Mouse (Mus musculus) MEL (cell line): ENCODE data around the gene Ubr1. TPM values are rescaled to one million over a fixed set of nuclear protein-coding genes. Genes with fewer than 3 reads are reported as not detected.

ENCODE experiments used
- DNase-seq: peaks from one replicate; pipeline ENCODE4 v3.0.0; 2011; ENCODE audit warnings: low read depth, low spot score
- H3K27ac ChIP-seq: 2 replicates; pipeline ENCODE4 v1.5.1; 2012; ENCODE audit warnings: low read depth, mild to moderate bottlenecking, control low read depth, low read length, moderate library complexity; ENCODE audit not compliant: control insufficient read depth
- H3K27me3 ChIP-seq, 2 experiments: fragments of 150-350 bp in 1 of 2; sonication (generic) in 1 of 2; 2 replicates each; pipeline ENCODE4 v1.6.1; 2012; ENCODE audit warnings: low read length in 2 of 2, mild to moderate bottlenecking in 2 of 2, improper control_type of control experiment in 1 of 2, moderate library complexity in 1 of 2; ENCODE audit not compliant: insufficient read depth in 2 of 2, control insufficient read depth in 1 of 2
- H3K36me3 ChIP-seq, 2 experiments: 2 replicates each; pipeline ENCODE4 v1.6.1; 2012 to 2014; ENCODE audit warnings: low read length in 2 of 2, improper control_type of control experiment in 1 of 2, inconsistent platforms in 1 of 2, mild to moderate bottlenecking in 1 of 2; ENCODE audit not compliant: insufficient read depth in 2 of 2, control insufficient read depth in 1 of 2
- H3K4me1 ChIP-seq, 2 experiments: fragments of 150-350 bp in 1 of 2; sonication (generic) in 1 of 2; 2 replicates each; pipeline ENCODE4 v1.6.1; 2012; ENCODE audit warnings: low read length in 2 of 2, improper control_type of control experiment in 1 of 2, mild to moderate bottlenecking in 1 of 2; ENCODE audit not compliant: insufficient read depth in 2 of 2, control insufficient read depth in 1 of 2
- H3K4me3 ChIP-seq, 2 experiments: fragments of 150-350 bp in 1 of 2; sonication (generic) in 1 of 2; 2 replicates each; pipeline ENCODE4 v1.5.1; 2012; ENCODE audit warnings: low read depth in 2 of 2, low read length in 2 of 2, mild to moderate bottlenecking in 2 of 2, moderate library complexity in 2 of 2, control low read depth in 1 of 2, improper control_type of control experiment in 1 of 2; ENCODE audit not compliant: control insufficient read depth in 1 of 2, insufficient read depth in 1 of 2
- H3K79me2 ChIP-seq: 2 replicates; pipeline ENCODE4 v1.6.1; 2012; ENCODE audit warnings: mild to moderate bottlenecking, low read length, moderate library complexity; ENCODE audit not compliant: control insufficient read depth, poor library complexity, insufficient read depth
- H3K9ac ChIP-seq: 2 replicates; pipeline ENCODE4 v1.6.1; 2012; ENCODE audit warnings: low read depth, mild to moderate bottlenecking, control low read depth, low read length, moderate library complexity; ENCODE audit not compliant: control insufficient read depth, poor library complexity, severe bottlenecking
- H3K9me3 ChIP-seq: fragments of 150-350 bp; sonication (generic); replicated peaks from 2 replicates; pipeline ENCODE4 v1.6.1; 2012; ENCODE audit warnings: mild to moderate bottlenecking, low read length, improper control_type of control experiment, moderate library complexity; ENCODE audit not compliant: insufficient read depth
- BHLHE40 ChIP-seq: IDR thresholded peaks from 2 replicates; pipeline ENCODE4 v1.6.1; 2012; ENCODE audit warnings: low read depth, mild to moderate bottlenecking, inconsistent platforms, low read length, improper control_type of control experiment, borderline replicate concordance
- CTCF ChIP-seq, 3 experiments: IDR thresholded peaks in 2 of 3; conservative IDR thresholded peaks in 1 of 3; 2 replicates each; pipeline ENCODE4 v1.5.1; 2011 to 2012; ENCODE audit warnings: low read length in 3 of 3, low read depth in 2 of 3, mild to moderate bottlenecking in 2 of 3, improper control_type of control experiment in 1 of 3, inconsistent platforms in 1 of 3, mixed read lengths in 1 of 3, moderate library complexity in 1 of 3; ENCODE audit not compliant: control insufficient read depth in 1 of 3, insufficient read depth in 1 of 3, poor library complexity in 1 of 3, severe bottlenecking in 1 of 3
- E2F4 ChIP-seq: IDR thresholded peaks from 2 replicates; pipeline ENCODE4 v1.6.1; 2011; ENCODE audit warnings: low read depth, low read length, improper control_type of control experiment, borderline replicate concordance
- EP300 ChIP-seq, 2 experiments: IDR thresholded peaks; 2 replicates each; pipeline ENCODE4 v1.6.1; 2011; ENCODE audit warnings: improper control_type of control experiment in 2 of 2, low read length in 2 of 2, low read depth in 1 of 2, mild to moderate bottlenecking in 1 of 2
- ETS1 ChIP-seq: IDR thresholded peaks from 2 replicates; pipeline ENCODE4 v1.6.1; 2012; ENCODE audit warnings: low read depth, mild to moderate bottlenecking, inconsistent platforms, low read length, improper control_type of control experiment, moderate library complexity
- GATA1 ChIP-seq: IDR thresholded peaks from 2 replicates; pipeline ENCODE4 v1.6.1; 2011; ENCODE audit warnings: low read depth, low read length, improper control_type of control experiment
- HCFC1 ChIP-seq: IDR thresholded peaks from 2 replicates; pipeline ENCODE4 v1.6.1; 2012; ENCODE audit warnings: low read depth, mild to moderate bottlenecking, inconsistent platforms, low read length, improper control_type of control experiment, moderate library complexity
- MAFK ChIP-seq: IDR thresholded peaks from 2 replicates; pipeline ENCODE4 v1.6.1; 2011; ENCODE audit warnings: low read depth, mild to moderate bottlenecking, low read length, improper control_type of control experiment, borderline replicate concordance
- MXI1 ChIP-seq: IDR thresholded peaks from 2 replicates; pipeline ENCODE4 v1.6.1; 2011; ENCODE audit warnings: mild to moderate bottlenecking, low read depth, low read length, improper control_type of control experiment
- NELFE ChIP-seq: IDR thresholded peaks from 2 replicates; pipeline ENCODE4 v1.6.1; 2011; ENCODE audit warnings: low read depth, low read length, improper control_type of control experiment
- POLR2AphosphoS5 ChIP-seq: IDR thresholded peaks from 2 replicates; pipeline ENCODE4 v1.6.1; 2012; ENCODE audit warnings: low read depth, borderline replicate concordance, mild to moderate bottlenecking, inconsistent platforms, low read length, moderate library complexity, mixed read lengths
- RCOR1 ChIP-seq: IDR thresholded peaks from 2 replicates; pipeline ENCODE4 v1.6.1; 2012; ENCODE audit warnings: low read depth, mild to moderate bottlenecking, inconsistent platforms, low read length, improper control_type of control experiment
- SIN3A ChIP-seq: IDR thresholded peaks from 2 replicates; pipeline ENCODE4 v1.6.1; 2012; ENCODE audit warnings: low read length, improper control_type of control experiment, inconsistent platforms
- SMC3 ChIP-seq: IDR thresholded peaks from 2 replicates; pipeline ENCODE4 v1.6.1; 2011; ENCODE audit warnings: low read depth, low read length, improper control_type of control experiment
- TAL1 ChIP-seq: IDR thresholded peaks from 2 replicates; pipeline ENCODE4 v1.6.1; 2012; ENCODE audit warnings: mild to moderate bottlenecking, inconsistent platforms, low read length, moderate library complexity, mixed read lengths
- UBTF ChIP-seq: IDR thresholded peaks from 2 replicates; pipeline ENCODE4 v1.6.1; 2012; ENCODE audit warnings: low read depth, mild to moderate bottlenecking, inconsistent platforms, low read length, improper control_type of control experiment, moderate library complexity, borderline replicate concordance; ENCODE audit not compliant: insufficient read depth
- ZNF384 ChIP-seq: IDR thresholded peaks from 2 replicates; pipeline ENCODE4 v1.6.1; 2012; ENCODE audit warnings: low read depth, mild to moderate bottlenecking, inconsistent platforms, low read length, improper control_type of control experiment
- polyA plus RNA-seq, 2 experiments: library from polyadenylated mRNA; stranded (reverse) in 1 of 2; unstranded in 1 of 2; fragments of >175 nt in 1 of 2; fragments of >200 nt in 1 of 2; gene quantifications; 2 replicates each; pipeline versions ENCODE4 v1.2.1 to v1.2.4; 2012; ENCODE audit warnings: low replicate concordance in 2 of 2, low read depth in 1 of 2; ENCODE audit not compliant: insufficient read length in 2 of 2, insufficient read depth in 1 of 2, missing spikeins in 1 of 2
- total RNA-seq: library from RNA; depleted of rRNA; stranded (reverse); fragments of 300-350 nt; gene quantifications from 2 replicates; pipeline ENCODE4 v1.2.3, GENCODE M21; 2012

Ubr1 gene
- total and polyA plus RNA-seq, 3 experiments, result 12.8 to 27.8 TPM; not detected in 1

GRCm38 (mm10) chr2:121015507-121015906 lies 45.0 kb upstream of the Ubr1 start:
- DNase-seq, result no peak
- Histone ChIP-seq H3K4me1 (peaks cover 3 to 8% of the 10 kb centered on the region in 2 experiments), H3K27ac (no peak overlapping the region), H3K9ac (no peak overlapping the region), H3K4me3 (no peak overlapping the region), H3K27me3 (no peaks in the 10 kb centered on the region), H3K9me3 (no peaks in the 10 kb centered on the region), H3K36me3 (peaks cover 0 to 5% of the 10 kb centered on the region in 2 experiments; a peak in 2 of 4 replicates), H3K79me2 (no peaks in the 10 kb centered on the region)
- peak; percentile 73; the same call in 1 of the 2 replicates for TF ChIP-seq MAFK
- no peak for TF ChIP-seq CTCF (IDR thresholded peaks at IDR 0.05 in 2 of 3, conservative IDR thresholded peaks at IDR 0.05 in 1 of 3; ENCODE audit: control insufficient read depth in 1 of 3, insufficient read depth in 1 of 3, low read depth in 2 of 3, low read length in 3 of 3, poor library complexity in 1 of 3, severe bottlenecking in 1 of 3)

GRCm38 (mm10) chr2:121012676-121013075 lies 42.2 kb upstream of the Ubr1 start:
- no peak overlapping the region for H3K4me3 ChIP-seq
- H3K27ac ChIP-seq, result no peak overlapping the region
- TF ChIP-seq EP300 (IDR thresholded peaks at IDR 0.05; ENCODE audit: low read depth in 1 of 2, low read length in 2 of 2) (no peak), MXI1 (no peak), RCOR1 (no peak), ZNF384 (no peak), TAL1 (no peak), SMC3 (no peak), ETS1 (no peak), UBTF (no peak)
- no peak overlapping the region for H3K9ac ChIP-seq
- peaks cover 6 to 8% of the 10 kb centered on the region in 2 experiments for H3K4me1 ChIP-seq
- no peaks in the 10 kb centered on the region for H3K27me3 ChIP-seq
- H3K9me3 ChIP-seq, result no peaks in the 10 kb centered on the region
- H3K36me3 ChIP-seq, result peaks cover 0 to 11% of the 10 kb centered on the region in 2 experiments; a peak in 2 of 4 replicates
- peaks cover 4% of the 10 kb centered on the region for H3K79me2 ChIP-seq
- DNase-seq, result no peak

DNA sequence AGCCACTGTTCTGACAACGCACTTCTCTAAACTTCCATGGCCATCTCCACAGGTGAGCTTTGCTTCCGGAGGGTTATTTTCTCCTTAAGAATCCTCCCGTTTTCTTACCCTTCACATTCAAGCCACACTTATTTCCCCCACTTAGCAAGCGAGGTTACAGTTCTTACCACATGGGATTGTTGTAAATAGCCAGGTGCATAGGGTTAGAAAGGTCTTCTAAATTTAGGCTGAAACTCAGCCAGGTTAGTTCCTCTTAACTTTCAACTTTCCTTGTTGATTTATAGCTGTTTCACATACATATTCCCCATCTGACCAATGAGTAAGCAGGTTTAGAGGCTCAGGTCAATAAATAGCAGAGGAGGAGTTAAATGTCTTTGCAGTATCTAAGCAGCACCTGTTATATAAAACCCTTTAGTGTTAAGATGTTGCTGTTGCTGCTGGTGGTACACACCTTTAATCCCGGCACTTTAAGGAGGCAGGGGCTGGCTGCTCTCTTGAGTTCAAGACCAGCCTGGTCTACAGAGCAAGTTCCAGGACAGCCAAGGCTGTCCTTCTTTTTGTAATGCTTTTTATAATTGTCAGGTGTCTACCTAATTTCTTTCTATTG lies 38.7 kb upstream of the Ubr1 start:
- Histone ChIP-seq H3K9ac (peak overlapping the region; percentile 84), H3K79me2 (peaks cover 4% of the 10 kb centered on the region), H3K27ac (no peak overlapping the region), H3K4me1 (peaks cover 0 to 3% of the 10 kb centered on the region in 2 experiments; a peak in 2 of 4 replicates), H3K36me3 (peaks cover 0 to 6% of the 10 kb centered on the region in 2 experiments; a peak in 2 of 4 replicates), H3K4me3 (peak overlapping the region; percentile 97 to 98), H3K9me3 (no peaks in the 10 kb centered on the region), H3K27me3 (no peaks in the 10 kb centered on the region)
- peak; percentile 27 for DNase-seq
- TF ChIP-seq CTCF (IDR thresholded peaks at IDR 0.05 in 2 of 3, conservative IDR thresholded peaks at IDR 0.05 in 1 of 3; ENCODE audit: control insufficient read depth in 1 of 3, insufficient read depth in 1 of 3, low read depth in 2 of 3, low read length in 3 of 3, poor library complexity in 1 of 3, severe bottlenecking in 1 of 3), result no peak
- TF ChIP-seq NELFE, result no peak
- TF ChIP-seq EP300 (IDR thresholded peaks at IDR 0.05; ENCODE audit: low read depth in 1 of 2, low read length in 2 of 2), result no peak
- TF ChIP-seq ZNF384, result no peak
- TF ChIP-seq HCFC1, result no peak
- TF ChIP-seq SIN3A, result no peak
- TF ChIP-seq SMC3, result no peak
- TF ChIP-seq E2F4, result no peak
- no peak for TF ChIP-seq GATA1
- no peak for TF ChIP-seq POLR2AphosphoS5
- no peak for TF ChIP-seq BHLHE40
